Mouse (Mus musculus) frontal cortex, postnatal 25 days (tissue): ENCODE data around the gene Col15a1.

Experiments
- DNase-seq, 2 experiments: peaks; one replicate each; pipeline ENCODE4 v3.0.0; 2022; ENCODE audit warnings: low spot score in 2 of 2

Gene Col15a1

GRCm38 (mm10) chr4:47207969-47208420 is at the start of gene Col15a1:
Gene Col15a1, plus strand, starts transcription at chr4:47208161.
- no peak for DNase-seq

DNA sequence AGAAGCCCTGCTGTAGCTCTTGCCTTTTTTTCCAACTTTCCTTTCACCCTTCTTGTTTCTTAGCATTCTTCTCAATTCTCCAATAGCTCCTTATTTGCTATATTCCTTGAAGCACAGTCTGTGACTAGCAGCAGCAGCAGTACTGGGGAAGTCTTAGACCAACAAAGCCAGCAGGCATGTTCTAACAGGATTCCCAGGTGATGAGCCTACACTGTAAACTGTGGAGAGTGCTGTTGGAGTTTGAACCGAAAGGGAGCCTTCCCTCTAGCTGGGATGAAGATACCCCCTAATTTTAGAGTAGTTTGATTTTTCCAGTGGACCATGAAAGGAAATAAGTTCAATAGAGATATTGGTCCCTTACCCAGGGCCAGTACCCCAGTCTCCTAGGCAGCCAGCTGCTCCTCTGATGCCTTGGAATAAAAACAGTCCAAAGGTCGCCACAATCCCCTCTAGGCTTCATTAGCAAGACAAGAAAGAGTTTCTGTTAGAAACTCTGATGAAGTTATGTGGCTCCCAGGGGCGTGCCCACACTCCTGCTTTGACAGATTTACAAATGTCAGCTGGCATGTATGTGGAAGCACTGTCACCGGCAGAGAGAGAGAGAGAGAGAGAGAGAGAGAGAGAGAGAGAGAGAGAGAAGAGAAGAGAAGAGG is 46.7 kb upstream of the Col15a1 start:
- no peak for DNase-seq

DNA sequence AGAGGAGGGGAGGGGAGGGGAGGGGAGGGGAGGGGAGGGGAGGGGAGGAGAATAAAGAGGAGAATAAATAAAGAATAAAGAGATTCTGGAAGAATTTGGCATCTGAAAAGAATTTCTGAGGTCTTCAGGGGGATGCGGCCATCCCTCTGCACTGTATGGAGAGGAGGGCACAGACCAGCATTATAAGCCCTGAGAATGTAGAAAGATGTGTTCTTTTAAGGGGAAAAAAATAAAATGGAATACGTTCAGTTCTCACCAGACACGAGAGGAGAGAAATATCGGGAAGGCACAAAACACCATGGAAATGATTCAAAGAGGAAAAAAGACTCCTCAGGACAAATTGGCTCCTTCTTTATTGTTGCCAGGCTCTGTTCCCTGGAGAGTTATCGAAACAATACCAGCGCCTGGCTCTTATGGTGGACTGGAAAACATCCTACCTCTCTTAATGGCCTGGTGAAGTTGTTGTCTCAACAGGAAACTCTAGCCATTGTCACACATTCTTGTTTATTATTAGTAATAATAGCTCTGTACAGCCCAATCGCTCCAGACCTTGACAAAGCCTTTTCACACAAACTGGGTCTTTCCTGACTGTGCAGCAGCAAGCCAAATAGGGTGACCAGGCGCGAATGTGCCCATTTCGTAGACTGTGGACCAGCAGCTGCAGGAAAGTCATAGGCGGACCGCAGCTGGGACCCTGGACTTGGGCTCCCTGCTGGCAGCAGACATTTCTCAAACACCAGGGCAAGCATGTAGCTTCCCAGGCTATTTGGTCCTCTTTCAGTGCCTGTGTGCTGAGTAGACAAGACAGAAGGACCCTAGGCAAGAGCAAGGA is 46.0 kb upstream of the Col15a1 start:
- no peak for DNase-seq

GRCm38 (mm10) chr4:47172314-47172713 is 35.6 kb upstream of the Col15a1 start:
- no peak for DNase-seq

- DNase-seq: no peak
These were observed 30.9 kb upstream of the Col15a1 start for GRCm38 (mm10) chr4:47177101-47177500.

- no peak for DNase-seq
These were observed 29.6 kb upstream of the Col15a1 start for GRCm38 (mm10) chr4:47178261-47178961.

GRCm38 (mm10) chr4:47179535-47179934 is 28.4 kb upstream of the Col15a1 start:
- no peak for DNase-seq

DNA sequence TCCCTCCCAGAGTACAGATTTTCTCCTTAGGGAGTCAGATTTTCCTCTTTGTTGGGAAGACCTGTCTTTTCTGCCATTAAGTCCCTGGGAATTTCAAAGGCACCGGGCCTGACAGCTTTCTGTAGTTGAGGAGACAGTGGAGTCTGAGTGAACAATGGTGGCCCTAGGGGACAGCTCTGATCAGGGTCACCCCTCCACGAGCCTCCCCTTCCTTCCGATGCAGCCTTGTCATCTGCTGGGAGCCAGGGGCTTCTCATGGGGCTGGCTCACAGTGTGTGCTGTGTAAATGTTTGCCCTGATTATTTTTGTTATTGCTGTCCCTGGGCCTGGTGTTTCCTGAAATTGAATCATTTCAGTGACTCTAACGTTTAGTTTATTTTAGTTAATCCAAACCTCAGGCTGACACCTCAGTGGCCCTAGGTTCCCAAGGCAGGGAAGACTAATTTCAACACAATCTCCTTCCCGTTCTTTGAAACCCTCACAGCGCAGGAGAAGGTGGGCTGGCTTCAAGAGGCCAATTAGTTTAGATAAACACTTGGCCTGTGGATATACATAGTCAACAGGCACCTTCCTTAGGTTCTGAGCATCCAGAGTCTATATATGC is 23.8 kb upstream of the Col15a1 start:
- no peak for DNase-seq

- DNase-seq: no peak
These were observed 21.4 kb upstream of the Col15a1 start for GRCm38 (mm10) chr4:47186514-47186913.

DNA sequence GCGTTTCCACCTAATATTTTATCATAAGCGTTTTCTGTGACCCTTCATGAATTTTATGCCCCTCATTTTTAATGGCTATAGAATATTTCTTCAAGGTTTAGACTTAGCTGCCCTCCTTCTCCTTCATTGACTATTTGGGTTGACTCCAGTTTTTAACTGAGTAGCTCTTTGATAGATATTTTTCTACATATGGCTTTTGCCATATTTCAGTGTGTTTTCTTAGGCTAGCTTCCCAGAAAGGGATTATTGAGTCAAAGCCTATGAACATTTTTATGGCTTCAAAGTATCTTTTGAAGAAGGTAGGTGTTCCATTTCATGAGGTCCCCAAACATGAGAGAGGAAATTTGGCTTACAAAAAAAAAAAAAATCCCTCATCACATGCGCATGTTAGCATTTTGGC is 11.8 kb upstream of the Col15a1 start:
- no peak for DNase-seq

DNA sequence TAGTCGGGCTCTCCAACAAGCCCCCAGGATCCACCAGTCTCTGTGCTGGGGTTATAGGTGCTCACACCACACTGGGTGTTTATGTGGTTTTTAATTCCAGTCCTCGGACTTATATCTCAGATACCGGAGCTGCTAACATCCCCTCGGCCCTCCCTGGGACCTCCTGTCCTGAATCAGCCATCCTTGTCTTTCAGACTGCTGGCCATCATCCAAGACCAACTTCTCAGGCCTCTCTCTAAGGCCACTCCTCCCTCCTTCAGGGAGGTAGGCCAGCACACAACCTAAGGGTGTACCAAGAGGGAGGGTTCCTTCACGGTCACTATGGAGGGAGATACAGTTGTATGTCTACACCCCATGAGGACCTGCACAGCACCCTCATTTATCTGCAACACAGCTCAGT is 4.3 kb upstream of the Col15a1 start:
- no peak for DNase-seq

GRCm38 (mm10) chr4:47205846-47206245 is 2.1 kb upstream of the Col15a1 start:
- no peak for DNase-seq

DNA sequence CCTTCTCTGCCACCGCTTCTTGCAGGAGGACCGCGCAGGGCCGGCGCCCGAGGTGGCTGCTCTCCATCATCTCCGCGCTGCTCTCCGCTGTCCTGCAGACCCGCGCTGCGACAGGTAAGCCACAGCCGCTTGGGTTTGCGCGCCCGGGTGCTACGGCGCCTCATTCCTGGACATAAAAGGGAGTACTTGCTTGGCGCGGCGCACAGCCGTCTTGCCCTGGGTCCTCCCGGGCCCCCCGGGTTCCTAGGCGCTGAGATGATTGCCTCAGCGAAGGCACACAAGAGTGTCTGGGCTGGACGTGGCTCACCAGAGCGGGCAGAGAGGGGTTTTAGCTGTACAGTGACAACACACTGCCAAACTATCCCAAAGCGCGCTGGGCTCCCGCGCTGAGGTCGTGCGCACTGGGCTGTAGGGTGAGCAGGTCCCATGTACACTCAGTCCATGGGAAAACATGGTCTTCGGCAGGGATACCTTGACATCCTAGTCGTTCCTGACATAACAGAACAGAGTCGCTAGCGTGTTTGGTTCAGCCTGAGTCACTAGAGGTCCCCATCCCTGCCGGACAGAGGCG is 545 bp downstream of the Col15a1 start:
- no peak for DNase-seq

- no peak for DNase-seq
These were observed 1.5 kb downstream of the Col15a1 start for GRCm38 (mm10) chr4:47209466-47209865.

DNA sequence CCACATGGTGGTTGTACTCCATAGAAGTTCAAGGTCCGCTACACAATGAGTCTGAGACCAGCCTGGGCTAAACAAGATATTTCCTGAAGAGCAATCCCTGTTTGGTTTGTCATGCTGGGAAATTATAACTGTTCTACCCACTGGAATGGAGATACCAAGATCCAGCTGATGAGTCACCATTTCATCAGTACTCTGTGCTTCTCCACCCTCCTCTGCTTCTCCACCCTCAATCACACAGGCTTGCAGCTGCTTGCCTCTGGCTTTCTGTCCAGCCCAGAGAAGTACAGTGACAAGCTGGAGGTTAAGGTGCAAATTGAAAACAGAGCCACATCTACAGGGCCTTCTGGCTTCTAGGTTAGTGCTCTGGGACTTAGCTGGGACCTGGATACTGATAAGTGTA is 10.9 kb downstream of the Col15a1 start:
- DNase-seq: no peak

DNA sequence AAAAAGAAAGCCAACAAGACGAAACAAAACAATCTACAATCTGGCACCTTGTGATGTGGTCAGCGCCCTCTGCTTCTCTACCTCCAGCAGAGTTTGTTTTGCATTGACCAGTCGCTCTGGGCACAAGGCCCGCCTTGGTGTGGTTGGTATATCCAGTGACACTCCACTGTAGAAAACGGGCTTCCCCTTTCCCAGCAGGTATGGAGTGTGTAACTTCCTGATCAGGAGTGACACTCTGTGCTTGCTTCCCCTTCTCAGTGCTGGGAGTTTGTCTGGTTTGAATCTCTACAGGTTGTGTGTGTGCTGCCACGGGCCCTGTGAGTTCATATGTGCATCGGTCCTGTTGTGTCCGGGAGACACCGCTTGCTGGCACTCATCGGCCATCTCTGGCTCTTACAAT is 11.4 kb downstream of the Col15a1 start:
- no peak for DNase-seq

DNA sequence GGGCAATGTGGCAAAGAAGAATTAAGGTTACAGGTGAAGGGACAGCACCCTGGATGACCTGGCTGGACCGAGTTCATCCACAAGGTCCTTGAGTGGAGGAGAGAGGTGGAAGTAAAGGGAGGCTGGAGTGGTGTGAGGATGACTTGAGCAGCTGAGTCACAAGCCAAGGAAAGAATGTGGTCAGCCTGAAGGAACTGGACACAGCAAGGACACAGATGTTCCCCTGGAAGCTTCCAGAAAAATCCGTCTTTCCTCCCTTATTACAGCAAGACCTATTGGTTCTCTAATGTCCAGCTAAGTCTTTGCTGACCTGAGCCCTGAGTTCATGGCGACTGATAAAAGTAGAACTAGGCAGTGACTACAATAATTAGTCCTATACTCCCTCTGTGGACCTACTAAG is 12.6 kb downstream of the Col15a1 start:
- DNase-seq: no peak

DNA sequence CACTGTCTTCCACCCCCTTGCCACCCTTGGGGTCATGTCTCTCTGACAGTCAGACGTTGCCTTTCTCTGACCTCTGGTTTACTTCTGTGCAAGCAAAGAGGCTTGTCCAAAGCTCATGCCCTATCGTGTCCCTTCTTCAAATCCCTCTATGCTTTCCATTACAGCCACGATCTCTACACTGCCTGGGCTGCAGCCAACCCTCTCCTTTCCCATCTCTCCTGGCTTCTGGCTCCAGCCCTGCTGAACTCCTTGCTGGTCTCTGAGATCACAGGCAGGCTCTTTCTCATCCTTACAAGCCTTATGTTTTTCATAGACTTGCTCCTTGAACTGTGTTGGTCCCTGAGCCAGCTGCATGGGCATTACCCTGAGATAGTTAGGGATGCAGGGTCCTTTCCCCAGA is 14.2 kb downstream of the Col15a1 start:
- no peak for DNase-seq

DNA sequence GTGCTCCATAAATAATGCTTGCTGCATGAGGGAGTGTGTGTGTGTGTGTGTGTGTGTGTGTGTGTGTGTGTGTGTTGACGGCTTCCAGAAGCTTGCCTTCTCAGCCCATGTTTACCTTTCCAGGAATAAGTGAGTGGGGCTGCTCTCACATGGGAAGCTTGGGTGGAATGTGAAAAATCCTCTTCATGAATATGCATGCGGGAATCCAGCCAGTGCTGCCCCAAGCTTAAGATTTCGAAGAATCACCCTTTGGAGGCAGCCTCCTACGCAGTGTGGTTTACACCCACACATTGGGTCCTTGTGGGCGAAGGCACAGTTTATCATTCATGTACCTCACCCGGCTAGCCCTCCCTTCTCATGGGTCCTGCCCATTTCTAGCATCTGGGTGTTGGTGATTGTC is 18.0 kb downstream of the Col15a1 start:
- no peak for DNase-seq

DNA sequence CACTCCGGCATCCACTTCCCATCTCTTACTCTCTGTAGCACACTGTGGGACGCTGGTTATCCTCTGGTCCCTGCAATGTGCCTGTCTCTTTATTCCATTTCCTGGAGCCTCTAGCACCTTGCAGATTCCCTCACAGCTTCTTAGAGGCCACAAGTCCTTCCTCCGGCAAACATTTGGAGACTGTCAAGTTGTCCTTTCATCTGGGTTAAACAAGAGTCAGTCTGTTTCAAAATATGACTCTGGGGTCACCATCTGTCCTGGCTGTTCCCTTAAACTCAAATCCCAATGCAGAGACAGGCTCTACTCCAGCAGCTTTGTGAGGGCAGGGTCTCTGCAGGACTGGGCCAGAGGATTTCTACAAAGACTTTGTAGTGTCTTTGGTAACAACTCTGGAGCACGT is 19.1 kb downstream of the Col15a1 start:
- DNase-seq: no peak

DNA sequence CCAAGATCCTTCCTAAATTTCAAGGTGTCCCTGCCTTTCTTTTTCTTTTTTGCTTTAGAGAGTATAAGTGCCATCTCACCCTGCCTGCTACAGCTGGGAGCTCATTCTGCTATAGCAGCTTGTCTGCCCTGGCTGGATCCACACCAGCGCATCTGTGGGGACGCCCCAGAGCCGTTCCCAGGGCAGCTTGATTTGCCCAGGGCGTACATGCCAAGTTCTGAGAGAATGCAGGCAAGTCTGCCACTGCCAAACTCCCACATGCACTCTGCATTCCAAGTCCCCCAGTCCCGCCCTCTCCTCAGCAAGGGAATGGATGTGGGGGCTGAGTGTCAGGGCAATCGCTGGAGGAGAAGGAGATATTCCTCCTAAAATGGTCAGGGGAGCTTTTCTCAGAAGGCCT is 19.8 kb downstream of the Col15a1 start:
- DNase-seq: peak; percentile 45 to 47

- DNase-seq: no peak
These were observed 21.0 kb downstream of the Col15a1 start for GRCm38 (mm10) chr4:47228945-47229344.
